Mouse (Mus musculus): ENCODE measurements around the gene Mmp1b. TPM values are rescaled to one million over a fixed set of nuclear protein-coding genes. Genes with fewer than 3 reads are reported as not detected.
"Not testable (repeated sequence)": the region's sequence is repeated elsewhere in the genome, so short reads cannot be mapped to it uniquely, and the experiment has no call there.

Gene Mmp1b
- not detected in 2 replicates for total RNA-seq (2021)
- long read RNA-seq, result 0 reads

DNA sequence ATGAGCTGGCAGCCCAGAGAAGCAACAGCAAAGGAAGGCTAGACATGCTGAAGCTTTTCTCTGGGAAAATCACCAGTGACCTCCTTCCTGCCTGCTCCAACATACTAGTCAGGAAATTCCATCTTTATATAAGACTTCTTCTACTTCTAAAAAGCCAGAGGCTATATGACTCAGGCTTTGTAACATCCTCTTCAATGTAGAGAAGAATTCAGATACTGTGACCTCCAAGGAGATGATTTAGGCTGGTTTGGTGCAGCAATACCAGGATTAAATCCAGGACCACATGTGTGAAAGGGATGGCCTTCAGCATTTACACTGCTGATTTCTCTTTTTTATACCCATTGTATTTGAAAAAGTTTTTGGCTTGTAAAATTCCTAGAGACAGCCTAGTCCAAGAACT lies at the start of gene Mmp1b:
Gene Mmp1b, minus strand, starts transcription at position 101 of the 400 bp plus-strand sequence.
- DNase-seq, result no peak

DNA sequence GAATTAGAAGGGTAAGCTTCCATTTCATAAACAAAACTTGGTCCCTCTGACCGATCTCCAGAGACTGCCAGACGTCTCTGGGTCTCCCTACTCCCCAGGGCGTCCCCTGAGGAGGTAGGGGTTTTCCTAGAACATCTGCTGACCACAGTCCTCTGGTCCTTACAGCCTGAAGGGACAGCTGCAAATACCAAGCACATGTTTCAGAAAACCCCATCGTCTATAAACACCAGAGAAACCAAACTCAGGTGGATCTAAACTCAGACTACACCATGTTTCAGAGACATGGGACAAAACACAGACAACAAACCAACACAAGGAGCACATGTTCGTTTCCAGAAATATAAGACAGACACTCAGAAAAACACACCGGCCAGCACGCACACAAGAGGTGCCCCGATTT lies 8.7 kb upstream of the Mmp1b start:
- not testable (repeated sequence) for DNase-seq

DNA sequence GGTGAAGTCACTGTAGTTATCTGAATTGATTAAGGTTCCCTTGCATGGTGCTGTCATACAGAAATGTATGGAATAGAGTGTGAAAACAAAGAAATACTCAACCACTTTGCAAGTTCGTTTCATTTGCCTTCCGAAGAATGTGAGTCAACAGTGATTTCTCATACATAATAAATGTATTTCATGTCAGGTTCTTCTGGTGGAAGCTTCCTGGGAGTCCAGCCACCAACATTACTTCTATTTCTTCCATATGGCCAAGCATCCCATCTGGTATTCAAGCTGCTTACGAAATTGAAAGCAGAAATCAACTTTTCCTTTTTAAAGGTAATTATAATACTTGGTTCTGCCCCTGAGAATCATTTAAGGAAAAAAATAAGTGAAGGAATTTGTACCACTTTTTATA lies 33.3 kb downstream of the Mmp1b start:
- DNase-seq, result no peak

DNA sequence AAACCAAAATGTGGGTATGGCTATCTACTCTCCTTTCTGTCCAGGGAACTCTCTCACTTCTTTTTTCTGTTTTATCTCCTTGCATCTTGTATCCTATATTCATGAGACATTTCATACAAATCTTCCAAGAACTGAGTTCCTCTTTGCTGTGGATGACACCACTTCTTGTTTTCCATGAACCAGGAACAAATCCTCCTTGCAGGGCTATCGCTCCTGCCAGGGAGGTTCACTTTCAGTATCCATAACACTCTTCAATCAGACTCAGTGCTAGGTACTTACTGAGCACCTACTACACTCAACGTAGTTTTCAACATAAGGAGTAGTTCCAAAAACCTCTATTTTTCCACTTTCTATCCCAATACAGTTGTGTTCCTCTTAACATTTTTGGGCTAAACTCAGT lies 42.3 kb downstream of the Mmp1b start:
- DNase-seq, result no peak

DNA sequence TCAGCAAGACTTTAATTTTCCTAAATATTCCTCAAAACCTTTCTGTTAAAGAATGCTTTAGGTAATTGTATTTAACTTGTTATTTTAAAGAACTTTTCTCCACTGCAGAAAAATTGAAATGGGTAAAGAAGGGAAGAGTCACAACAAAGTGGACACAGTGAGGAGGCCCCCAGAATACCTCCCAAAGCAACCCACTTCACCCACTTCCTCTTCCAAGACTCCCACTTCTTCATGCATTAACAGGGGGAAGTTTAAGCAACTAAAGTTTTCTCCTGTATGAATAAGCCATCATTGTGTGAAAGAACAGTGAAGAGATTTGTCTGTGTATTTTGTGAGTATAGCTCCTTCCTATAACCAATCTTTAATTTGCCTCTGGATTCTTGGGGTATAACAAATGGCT lies 43.7 kb downstream of the Mmp1b start, which contains the start of gene Mmp12:
Gene Mmp12, plus strand, starts transcription at position 275 of the 400 bp plus-strand sequence.
- no peak for DNase-seq

DNA sequence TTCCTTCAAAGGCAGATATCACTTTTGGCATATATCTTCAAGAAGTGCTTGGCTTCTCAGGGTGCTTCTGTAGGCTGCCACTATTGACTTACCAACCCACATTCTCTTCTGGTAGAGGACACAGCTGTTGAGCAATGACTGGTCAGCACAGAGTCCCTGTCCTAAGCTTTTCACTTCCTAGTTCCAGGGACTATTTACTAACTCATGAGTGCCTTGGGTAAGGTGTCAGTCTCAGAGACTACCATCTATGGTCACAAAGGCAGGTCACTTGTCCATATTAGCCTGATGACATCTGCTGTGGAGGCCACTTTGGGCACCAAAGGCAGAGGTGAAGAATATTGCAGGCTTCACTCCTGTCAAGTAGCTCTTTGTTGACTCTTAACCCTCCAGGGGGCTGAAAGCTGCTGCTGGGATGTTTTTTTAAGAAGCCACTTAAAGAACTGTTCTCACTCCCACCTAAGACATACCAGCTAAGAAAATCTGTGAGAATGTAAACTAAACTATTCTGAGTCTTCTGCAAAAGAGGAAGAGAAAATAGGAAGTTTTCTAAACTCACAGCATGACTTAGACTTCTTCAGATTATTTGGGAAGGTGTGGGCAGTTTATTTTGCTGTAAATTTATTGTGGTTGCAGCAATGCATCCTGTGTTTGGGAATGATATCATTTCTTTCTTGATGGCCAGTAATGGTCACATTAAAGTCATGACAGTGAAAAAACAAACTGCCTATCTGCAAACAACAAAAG lies 50.9 kb downstream of the Mmp1b start:
- DNase-seq, result no peak

DNA sequence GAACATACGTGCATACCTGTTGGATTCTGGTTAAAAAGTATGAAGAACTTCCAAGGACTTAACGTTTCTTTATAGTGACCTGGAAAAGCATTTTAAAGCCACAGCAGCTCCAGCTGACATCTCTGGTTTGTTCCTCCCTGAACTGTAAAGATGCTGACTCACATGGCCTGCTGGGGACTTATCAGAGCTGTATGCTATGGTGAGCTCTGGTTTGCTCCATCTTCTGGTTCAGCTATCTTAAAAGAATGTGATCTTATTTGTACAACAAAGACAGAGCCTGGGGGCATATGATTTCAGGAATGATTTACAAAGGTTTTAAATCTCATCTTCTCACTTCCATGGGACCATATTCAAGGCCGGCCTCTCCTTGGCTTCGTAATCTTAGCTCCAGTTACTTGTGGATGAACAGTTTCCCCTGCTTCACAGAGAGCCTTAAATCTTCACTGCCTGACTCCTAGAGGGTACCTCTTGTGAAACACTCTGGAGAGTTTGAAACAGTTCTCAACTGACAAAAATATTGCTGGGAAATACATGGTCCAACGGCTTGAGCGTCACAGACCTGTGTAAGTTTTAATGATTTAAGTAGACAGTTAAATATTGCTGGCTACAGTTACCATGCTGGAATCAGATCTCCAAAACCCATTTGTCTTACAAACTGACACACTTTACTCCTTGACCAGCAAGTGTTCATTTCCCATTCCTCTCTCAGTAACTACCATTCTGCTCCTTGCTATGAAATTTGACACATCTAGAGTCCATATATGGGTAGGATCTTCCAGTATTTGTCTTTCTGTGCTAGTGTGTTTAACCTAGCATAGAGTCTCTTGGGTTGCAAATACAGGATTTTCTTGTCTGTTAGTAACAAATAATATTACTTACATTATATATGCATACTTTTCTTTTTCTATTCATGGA lies 51.8 kb downstream of the Mmp1b start:
- DNase-seq, result no peak

DNA sequence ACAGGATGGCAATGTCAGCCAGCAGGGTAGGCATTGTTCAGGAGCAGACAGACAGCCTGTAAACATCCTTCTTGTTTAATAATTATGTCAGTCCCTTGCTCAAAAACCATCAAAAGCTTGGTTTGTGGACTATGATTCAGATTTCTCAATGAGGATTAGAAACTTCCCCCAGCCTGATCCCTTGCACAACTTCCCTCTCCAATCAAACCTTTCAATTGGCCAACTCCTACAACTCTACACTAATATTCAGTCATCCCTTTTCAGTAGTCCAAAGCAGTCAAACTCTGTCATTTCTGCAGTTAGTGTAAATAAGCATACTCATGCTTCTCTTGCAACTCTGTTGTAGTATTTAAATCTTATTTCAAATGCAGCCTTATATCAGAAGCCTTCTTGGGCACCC lies 56.0 kb downstream of the Mmp1b start:
- no peak for DNase-seq

Other genes with a start within 250 kb of the Mmp1b start
- 19.1 and 19.2 TPM in 2 replicates for gene Dync2h1, start 203.6 kb downstream of the Mmp1b start, total RNA-seq (2021)
- gene Dcun1d5, start 203.5 kb downstream of the Mmp1b start, total RNA-seq (2021), result 78.8 and 86.4 TPM in 2 replicates
- gene Mmp13, start 115.5 kb downstream of the Mmp1b start, total RNA-seq (2021), result 0.49 TPM in 1 of 2 replicates, not detected in the other
- gene Mmp12, start 43.7 kb downstream of the Mmp1b start, total RNA-seq (2021), result 3.2 and 3.4 TPM in 2 replicates
- not detected in 2 replicates for gene Mmp3, start 57.8 kb upstream of the Mmp1b start, total RNA-seq (2021)
- not detected in 2 replicates for gene Mmp10, start 114.3 kb upstream of the Mmp1b start, total RNA-seq (2021)
- 0.15 TPM in 1 of 2 replicates, not detected in the other for gene Mmp8, start 170.4 kb upstream of the Mmp1b start, total RNA-seq (2021)
- 5.5 and 9.0 TPM in 2 replicates for gene Mmp27, start 183.3 kb upstream of the Mmp1b start, total RNA-seq (2021)
- gene Mmp20, start 240.2 kb upstream of the Mmp1b start, total RNA-seq (2021), result not detected in 2 replicates